Mouse (Mus musculus) skeletal muscle tissue, adult 2 months (tissue): ENCODE measurements around the gene Fam83g.

Experiments used
- DNase-seq: peaks from one replicate; pipeline ENCODE4 v3.0.0-alpha.2; 2012; ENCODE audit warnings: low read depth, low spot score

Gene Fam83g

DNA sequence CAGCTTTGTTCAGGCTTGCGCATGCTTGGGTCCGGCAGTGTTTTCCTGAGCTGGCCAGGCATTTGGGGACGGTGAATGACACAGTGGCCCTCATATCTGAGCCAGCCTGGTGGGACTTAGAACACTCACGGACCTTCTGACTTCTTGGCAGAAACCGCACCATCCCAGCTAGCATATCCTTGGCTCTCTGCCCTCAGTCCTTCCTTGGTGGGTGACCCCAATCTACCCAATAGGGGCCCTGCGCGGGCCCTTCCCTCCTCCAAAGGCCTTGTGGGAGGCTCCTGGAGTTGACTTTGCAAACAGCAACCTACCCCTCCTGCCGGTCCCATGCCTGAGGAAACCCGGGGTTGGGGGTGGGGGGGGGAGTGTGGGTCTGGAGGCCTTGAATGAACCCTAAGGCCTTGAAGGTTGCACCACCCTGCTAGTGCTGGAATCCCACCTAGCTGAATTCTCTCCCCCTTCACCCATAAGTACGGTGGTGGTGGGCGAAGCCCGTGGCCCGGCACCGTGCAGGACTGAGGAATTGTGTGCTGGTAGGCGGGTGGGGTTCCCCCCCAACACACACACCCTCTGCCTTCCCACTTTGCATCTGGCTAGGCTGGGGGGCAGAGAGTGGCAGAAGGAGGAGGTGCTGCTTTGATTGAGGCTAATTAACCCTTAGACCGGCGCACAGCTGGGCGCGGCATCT is 9.6 kb upstream of the Fam83g start:
- DNase-seq = no peak

DNA sequence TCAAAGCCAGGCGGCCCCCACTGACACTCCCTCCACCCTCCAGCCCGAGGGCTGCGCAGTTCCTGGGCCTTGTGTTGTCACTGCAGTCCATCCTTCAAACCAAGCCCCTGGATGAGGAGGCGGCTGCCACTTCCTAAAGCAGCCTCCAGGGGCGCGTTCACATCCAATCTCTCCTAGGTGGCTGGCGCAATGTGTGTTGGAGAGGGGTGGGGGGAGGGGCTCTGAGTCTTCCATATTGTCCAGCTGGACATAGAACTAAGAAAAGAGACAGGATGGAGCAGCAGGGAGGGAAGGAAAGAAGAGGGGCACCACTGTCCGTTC is 9.1 kb upstream of the Fam83g start:
- DNase-seq = no peak

DNA sequence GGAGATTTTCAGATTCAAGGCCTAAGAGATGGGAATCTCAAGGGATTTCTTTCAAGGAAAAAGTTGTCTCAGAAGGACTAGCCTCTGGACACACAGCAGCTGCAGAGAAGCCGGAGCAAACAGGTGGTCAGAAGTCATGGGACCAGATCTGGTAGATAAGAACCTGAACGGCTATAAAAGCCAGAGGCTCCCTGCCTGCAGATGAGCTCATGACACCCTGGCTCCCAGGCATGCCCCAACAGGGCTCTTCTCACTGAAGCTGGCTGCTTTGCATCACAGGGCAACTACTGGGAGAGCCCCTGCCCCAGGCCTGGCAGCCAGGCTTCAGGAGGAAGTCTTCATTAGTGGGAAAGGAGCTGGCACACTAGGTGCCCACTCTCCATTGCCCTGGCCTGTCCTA is 8.6 kb upstream of the Fam83g start:
- DNase-seq = no peak

DNA sequence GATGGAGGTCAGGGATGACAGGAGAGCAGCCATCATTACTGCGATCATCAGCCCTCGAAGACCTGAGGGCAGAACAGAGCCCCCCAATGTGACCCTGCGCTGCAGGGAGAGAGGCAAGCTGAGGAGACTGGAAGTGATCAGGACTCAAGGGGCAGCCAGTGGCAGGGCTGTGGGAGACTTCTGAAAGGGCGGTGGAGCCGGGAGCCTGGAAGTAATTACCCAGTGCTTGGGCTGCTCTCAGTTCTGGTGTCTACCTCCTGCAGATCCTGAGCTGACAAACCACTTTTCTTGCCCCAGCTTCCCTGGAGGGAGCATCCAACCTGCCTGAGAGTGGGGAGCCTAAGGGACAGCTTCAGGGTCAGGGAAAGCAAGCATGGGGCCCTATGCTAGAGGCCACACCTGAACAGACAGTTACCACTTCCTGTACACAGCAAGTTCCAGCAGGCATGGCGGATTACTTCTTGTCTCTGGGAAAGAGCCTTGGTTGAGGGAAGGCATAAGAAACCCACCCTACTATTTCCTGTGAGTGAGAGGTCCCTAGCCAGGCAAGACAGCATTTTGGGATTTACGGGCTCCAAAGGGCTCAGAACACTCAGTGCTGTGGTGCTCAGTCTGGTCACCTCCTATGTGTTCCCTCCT is 7.6 kb upstream of the Fam83g start:
- no peak for DNase-seq

DNA sequence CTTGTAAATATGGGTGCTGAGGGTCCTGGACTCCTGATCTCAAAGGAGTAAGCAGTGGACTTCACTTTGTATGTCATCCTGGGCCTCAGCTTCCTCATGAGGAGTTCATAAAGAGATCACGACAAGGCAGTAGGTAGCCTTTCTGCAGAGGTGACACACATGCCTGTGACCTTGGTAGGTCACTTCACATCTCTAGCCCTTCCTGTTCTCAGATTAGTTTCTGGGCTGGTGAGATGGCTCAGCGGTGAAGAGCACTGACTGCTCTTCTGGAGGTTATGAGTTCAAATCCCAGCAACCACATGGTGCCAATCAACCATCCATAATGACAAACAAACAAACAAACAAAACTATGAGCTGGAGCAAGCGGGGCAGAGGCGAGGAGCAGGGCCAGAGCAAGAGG is 6.2 kb upstream of the Fam83g start:
- no peak for DNase-seq

DNA sequence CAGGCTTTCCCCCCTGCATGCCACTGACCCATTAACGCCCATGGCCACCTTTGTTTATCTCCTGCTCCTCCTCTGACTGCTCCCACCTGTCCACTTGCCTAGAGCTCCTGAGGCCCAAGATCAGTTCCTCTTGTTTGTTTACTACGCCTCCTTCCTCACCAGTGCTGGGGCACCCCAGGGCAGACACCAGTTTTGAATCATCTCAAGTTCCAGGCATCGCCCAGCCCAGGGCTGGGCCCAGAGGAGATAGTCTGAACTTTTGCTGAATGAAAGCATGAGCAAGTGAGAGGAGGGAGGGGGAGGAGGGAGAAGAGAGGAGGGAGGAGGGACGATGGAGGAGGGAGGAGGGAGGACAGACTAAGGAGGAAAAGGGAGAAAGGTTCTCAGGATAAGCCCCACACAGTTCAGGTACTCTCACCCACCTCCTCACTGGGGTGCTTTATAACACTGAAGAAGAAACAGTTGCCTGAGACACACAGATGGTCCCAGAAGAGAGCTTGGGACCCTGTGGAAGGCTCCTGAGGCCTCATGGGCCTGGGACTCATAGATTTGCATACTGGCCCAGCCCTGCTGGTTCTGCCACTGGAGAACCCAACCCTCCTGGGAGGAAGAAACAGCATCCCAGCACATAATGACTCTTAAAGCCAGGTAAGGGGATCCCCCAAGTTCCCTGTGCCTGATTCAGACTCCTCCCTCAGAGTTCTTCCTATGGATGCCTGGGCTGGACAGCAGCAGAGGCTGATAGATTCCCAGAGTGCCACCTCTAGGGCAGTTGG is 4.6 kb upstream of the Fam83g start:
- no peak for DNase-seq

DNA sequence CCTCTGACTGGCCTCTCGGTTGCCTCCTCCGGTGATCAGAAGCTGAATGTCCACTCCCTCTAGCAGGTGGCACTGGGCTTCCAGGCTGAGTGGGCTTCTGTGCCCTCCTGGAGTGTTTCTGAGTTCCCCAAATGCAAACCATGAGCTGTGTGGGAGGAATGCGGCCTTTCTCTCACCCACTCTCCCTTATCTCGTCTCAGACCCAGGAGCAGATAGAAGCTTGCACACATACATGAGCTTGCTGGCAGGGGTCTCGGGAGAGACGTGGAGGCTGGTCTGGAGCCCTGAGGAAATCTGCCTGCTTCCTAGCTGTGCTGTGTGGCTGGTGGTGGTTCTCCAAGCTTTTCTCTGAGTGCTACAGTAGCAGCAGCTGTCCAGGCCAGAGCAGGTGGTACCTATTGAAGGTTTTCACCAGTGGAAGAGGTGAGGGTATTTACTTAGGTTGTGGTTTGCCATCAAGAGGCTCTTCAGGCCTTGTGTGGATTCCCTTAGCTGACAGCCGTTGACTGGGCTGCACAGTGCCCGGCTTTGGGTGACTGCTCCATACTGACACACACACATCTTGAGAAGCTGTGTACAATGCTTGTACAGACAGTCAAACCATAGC is 1.3 kb downstream of the Fam83g start:
- DNase-seq = no peak

DNA sequence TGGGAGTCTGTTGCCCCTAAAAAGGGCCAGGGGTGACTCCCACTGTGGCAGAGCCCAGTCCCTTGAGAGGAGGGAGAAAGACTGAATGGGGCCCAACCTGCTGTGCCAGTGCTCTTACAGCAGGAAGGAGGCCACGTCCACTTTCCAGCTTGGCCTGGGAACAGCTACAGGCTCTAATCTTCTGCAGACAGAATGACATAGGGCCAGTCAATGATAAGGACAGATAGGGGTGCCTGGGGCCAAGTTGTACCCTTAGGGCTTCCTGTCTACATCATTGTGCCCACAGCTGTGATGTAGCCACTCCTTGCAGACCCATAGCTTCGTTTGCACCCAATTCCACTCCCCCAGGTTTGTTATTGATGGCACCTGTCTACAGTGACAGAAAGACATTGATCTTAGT is 2.2 kb downstream of the Fam83g start:
- no peak for DNase-seq

DNA sequence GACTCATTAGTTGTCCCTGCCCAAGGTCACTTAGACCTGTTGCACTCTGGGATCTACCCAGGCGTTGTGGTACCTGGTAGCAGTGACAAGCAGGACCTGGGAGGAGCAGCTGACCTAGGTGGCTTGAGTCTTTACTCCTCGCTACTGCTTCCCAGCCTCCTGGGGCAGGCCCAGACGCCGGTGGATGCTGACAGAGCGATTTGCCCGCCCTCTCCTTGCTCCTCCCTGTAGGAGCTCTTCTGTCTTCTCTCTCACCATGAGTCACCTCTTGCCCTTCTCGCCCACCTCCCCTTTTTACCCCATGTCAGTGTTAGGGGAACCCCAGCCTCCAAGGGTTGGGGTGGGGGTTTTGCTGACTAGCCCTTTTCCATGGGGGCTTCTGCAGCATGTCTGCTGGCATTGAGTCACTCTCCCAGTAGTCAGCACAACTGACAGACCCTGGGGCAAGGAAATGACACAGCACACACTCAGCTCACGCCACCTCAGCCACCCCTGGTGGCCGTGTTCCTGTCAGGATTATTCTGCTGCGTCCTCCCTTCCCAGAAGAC is 3.1 kb downstream of the Fam83g start:
- no peak for DNase-seq

DNA sequence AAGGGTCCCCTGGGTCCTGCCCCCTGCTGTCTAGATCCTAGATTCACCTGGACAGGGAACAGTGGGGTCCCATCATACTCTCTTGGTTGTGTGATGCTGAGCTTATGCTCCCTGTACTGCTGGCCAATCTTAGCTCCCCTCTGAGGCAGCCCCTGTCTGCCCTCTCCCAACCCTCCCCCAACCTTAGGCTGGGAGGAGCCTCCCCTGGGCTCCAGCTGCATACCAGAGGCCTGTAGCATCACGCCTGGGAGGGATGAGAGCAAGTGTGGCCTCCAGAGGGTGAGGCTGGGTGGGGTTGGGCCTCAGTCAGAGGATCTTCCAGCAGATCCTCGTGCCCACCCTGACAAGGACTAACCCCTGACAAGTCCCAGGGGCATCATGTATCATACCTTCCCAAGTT is 3.7 kb downstream of the Fam83g start:
- no peak for DNase-seq

DNA sequence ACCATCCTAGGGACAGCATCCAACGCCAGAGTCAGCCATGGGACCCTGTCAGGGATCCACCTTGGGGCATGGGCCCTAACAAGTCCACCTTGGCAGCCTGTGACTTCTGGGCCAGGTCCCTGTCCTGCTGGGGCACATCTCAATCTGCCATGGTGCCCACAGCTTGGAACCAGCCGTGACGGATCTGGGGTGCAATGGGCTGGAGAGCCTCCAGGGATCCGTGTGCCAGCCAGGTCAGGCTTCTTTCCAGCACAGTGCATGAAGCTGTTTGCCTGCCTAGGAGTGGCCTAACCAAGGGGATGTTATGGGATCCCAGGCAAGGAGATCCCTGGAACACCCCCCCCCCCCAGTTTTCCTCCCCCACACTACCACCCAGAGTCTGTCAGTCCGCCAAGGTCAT is 9.1 kb downstream of the Fam83g start:
- DNase-seq = no peak

DNA sequence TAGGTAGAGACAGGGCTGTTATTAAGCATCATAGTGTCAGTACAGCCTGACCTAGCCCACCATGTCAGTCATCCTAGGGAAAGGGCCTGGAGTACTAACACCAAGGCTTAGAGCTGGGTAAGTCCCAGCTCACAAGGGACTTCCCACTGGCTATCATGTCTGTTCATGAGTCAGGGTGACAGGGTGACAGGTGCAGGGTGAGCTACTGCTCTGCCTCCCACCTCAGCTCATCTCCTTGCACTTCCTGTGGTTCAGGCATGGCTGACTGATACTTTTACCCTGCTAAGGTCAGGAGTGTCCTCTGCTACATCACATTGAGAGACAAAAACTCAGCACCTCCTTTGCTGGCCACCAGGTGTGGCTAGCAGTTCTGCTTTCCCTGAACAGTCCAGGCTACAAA is 15.0 kb downstream of the Fam83g start:
- DNase-seq = no peak

DNA sequence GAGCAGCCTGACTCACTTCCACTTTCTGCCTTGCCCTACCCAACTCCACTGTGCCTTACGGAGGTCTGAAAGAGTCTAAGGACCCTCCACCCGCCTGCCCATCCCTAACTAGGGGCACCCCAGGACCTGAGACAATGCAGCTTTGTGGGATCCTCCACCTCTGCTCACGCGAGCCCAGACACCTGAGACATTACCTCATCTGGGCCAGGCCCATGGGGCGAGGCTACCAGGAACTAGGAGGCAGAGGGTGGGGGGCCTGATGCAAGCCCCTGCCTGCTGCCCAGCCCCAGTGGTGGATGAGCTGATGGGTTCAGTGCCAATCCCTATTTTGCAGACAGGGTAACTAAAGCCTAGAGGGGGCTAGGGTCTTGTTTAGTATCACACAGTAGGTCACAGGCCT is 15.6 kb downstream of the Fam83g start:
- no peak for DNase-seq

DNA sequence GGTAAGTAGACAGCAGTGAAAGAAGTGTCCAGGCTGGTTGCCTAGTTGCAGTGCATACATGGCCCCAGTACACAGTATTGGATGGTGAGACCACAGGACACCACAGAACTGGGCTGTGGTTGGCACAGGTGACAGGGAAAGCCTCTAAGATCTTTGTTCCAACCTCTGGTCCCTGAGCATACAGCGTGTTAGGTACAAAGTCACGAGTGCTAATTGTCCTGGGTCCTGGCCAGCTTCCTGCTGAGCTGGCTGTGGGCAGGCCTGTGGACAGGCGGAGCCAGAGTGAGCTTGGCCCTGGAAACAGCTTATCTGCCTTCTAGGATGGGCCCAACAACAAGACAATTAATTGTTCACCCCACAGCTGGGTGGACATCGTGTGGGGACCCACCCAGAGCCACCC is 16.0 kb downstream of the Fam83g start:
- DNase-seq = no peak

DNA sequence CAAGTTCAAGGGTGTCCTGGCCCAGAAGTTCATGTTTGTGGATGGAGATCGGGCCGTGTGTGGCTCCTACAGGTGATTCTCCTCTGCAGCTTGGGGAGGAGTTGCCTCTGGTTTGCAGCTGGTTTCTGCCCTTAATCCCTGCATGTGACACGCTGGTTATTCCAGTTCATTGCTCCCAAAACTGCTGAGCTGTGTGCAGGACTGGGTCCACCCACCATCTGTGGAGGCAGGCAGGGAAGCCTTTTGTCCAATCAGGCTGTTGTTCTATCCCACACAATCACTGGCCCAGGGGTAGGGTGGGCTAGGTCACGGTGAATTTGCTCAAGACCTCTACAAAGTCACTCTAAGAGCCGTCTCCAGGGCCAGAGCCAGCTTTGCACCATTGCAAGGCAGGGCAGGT is 17.8 kb downstream of the Fam83g start:
- no peak for DNase-seq

DNA sequence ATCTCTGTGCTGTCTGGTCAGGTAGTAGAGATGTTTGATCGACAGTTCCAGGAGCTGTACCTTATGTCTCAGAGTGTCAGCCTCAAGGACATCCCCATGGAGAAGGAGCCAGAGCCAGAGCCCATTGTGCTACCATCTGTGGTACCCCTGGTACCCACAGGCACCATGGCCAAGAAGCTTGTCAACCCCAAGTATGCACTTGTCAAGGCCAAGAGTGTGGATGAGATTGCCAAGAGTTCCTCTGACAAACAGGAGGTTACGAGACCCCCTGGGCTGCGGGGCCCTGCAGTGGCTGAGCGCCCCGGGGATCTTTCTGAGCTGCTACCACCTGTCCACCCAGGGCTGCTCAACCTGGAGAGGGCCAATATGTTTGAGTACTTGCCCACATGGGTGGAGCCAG is 18.6 kb downstream of the Fam83g start:
- no peak for DNase-seq

DNA sequence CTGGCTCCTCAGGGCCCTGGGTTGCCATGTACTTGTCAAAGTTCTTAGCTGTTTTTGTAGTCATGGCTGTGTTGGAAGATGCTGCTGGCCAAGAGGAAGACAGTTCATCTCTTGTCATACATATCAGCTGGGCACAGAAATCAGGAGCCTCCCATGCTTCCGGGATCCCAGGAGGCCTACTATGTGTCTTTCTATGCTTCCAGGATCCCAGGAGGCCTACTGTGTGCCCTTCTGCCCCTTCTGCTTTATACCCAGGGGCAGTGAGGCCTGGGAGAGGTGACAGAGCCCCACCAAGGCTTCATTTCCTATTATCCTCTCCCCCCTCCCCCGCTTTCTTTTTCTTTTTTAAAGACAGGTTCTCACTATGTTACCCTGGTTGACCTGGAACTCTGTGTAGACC is 21.7 kb downstream of the Fam83g start:
- DNase-seq = no peak

DNA sequence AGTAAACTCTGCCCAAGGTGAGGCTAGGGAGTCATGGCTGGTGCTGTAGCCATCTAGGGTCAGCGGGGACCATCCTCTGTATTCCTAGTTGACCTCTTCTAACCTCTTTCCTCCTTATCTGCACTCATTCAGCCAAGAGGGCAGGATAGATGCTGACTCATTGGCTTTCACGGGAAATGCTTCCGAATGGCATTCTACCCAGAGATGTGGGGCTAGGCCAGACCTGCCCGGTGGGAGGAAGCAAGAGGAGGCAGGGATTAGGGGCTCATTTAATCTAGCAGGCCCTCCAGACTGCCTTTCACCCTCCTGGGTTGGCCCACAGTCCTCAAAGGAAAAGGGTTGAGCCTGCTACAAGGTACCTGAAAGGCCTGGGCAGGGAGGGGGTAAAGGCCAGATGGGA is 22.3 kb downstream of the Fam83g start:
- DNase-seq = no peak

DNA sequence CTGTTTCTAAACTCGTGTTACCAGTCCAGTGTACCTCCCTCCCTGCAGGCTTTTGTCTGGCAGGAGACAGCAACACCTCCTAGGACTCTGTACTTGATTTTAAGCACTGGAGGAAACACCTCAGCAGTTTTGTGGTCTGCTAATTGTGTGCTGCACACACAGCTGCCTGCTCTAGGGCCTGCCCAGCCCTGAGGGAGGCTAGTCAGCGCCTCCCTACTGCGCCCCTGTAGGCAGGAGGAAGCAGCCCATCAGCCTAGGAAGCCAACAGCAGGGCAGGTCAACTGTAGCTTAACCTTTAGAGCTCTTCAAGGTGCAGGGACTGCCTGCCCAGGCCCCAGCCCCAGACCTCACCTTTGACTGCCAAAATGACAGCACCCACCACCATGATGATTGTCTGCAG is 25.0 kb downstream of the Fam83g start:
- DNase-seq = no peak

DNA sequence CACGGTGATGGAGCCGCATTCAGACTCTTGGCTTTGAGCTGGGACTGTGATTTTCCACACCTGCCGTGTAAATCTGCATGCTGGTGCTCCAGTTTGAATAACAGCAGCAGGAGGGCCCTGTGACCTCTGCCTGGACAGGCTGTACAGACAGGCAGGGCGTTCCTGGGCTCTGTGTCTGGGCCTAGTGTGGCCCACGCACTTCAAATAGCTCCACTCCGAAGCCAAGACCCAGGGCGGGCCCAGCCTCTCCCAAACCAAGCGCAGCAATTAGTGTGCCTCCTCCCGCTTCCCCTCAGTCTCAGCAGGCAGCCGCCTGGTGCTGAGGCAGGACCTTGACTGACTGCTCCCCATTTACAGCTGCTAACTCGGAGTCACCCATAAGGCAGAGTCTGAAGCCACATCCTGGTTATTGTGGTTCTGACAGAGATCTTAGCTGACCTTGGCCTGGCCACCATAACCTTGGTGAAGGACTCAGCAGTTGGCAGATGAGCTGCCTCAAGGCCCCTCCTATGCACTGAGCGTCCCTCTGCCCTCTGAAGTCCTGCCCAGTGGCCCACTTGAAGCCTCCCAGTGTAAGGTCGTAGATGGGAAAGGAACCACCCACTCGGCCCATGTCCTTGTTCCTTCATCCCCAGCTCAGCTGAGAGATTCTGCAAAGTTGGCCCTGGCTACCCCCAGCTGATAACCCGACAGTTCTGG is 29.4 kb downstream of the Fam83g start:
- peak; percentile 24 for DNase-seq

DNA sequence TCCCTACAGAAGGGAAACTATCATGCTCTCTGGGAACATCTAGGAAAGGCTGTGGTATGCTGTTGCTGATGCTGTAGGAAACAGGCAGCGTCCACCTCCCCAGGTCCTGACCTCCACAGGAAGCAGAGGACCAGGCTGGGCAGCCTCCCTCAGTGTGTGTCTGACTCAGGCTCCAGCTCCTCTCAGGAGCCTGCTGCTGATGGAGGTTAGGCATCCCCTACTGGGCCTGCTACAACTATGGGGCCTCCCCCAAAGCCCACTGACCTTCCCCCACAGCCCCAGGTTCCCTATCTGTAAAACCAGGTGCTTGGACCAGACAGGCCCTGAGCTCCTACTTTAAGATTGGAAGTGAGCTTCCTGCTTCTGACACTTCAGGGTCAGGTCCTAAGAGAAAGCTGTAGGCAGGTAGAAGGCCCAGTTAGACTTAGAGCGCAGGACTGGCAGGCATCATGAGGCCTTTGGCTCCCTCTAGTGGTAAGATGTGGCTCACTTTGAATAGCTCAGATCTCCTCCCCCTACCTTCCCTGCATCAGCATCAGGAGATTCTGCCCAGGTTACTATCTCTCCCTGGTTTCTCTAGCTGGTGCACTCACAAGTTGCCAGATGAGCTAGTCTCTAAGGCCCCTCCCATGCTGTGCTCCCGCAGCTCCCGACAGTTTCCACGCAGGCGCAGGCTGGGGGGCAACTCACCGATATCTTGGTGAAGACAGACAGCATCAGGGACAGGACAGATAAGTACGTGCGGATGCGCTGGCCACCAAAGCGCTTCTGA is 30.6 kb downstream of the Fam83g start:
- DNase-seq = peak; percentile 77
